Mouse (Mus musculus): ENCODE results near the gene Cfap52.

DNA sequence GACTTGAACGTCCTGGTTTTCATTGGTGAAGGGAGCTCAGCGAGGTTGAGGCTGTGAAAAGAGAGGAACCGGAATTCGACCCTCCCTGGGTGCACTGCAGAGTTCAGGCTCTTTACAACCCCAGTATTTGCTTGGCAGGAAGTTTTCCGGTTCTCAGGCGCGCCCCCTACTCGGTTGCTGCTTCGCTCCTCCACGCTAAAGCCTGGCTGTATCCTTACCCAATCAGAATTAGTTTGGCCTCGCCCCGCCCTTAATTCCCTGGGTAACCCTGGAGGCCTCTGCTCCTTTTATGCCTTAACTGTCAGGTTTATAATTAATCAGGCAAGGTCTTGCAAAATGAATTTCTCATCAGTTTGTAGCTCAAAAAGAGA, 42.7 kb downstream of the Cfap52 start:
- TF ChIP-seq CTCF (IDR thresholded peaks at IDR 0.05; ENCODE audit: control insufficient read depth, insufficient read depth, insufficient replicate concordance, low read depth, low read length) (no peak), POLR2A (IDR thresholded peaks at IDR 0.05; ENCODE audit: control insufficient read depth, low read depth, low read length) (no peak)

Measured in testis, adult 2 months (tissue).